Mouse (Mus musculus): ENCODE measurements at regions not wholly inside any gene's neighbourhood (a gene's known extent, or its start where the extent isn't known, plus 50 kb on each side); places are given as distances from the start of the nearest gene placed in this dataset.

- no peak for DNase-seq
Measured at GRCm38 (mm10) chr4:140401632-140402031, 155.0 kb upstream of the Igsf21 start.

GRCm38 (mm10) chr4:140396548-140396947, 150.0 kb upstream of the Igsf21 start:
- DNase-seq: no peak

- DNase-seq: no peak
Measured at GRCm38 (mm10) chr4:140392290-140392689, 145.7 kb upstream of the Igsf21 start.

- peak; percentile 14 to 20 for DNase-seq
Measured at GRCm38 (mm10) chr4:140390684-140391234, 144.2 kb upstream of the Igsf21 start.

GRCm38 (mm10) chr4:140385686-140386085, 139.1 kb upstream of the Igsf21 start:
- peak; percentile 41 to 71 for DNase-seq

- DNase-seq: no peak
Measured at GRCm38 (mm10) chr4:140385226-140385625, 138.6 kb upstream of the Igsf21 start.

- no peak for DNase-seq
Measured at GRCm38 (mm10) chr4:140383596-140383995, 137.0 kb upstream of the Igsf21 start.

GRCm38 (mm10) chr4:140380733-140381132, 134.1 kb upstream of the Igsf21 start:
- DNase-seq: no peak

GRCm38 (mm10) chr4:140377941-140378340, 131.4 kb upstream of the Igsf21 start:
- no peak for DNase-seq

- DNase-seq: no peak
Measured at GRCm38 (mm10) chr4:140372586-140373325, 126.2 kb upstream of the Igsf21 start.

GRCm38 (mm10) chr4:140371426-140372213, 125.0 kb upstream of the Igsf21 start:
- no peak for DNase-seq

GRCm38 (mm10) chr4:140366975-140367680, 120.5 kb upstream of the Igsf21 start:
- DNase-seq: no peak

GRCm38 (mm10) chr4:140358846-140359245, 112.3 kb upstream of the Igsf21 start:
- no peak for DNase-seq

GRCm38 (mm10) chr4:140358103-140358502, 111.5 kb upstream of the Igsf21 start:
- peak; percentile 60 to 90 for DNase-seq

- DNase-seq: no peak
Measured at GRCm38 (mm10) chr4:140355144-140355550, 108.6 kb upstream of the Igsf21 start.

GRCm38 (mm10) chr4:140348802-140349201, 102.2 kb upstream of the Igsf21 start:
- no peak for DNase-seq

- DNase-seq: no peak
Measured at GRCm38 (mm10) chr4:140330138-140330537, 83.6 kb upstream of the Igsf21 start.

- DNase-seq: no peak
Measured at GRCm38 (mm10) chr4:140326706-140327440, 80.3 kb upstream of the Igsf21 start.

GRCm38 (mm10) chr4:140325677-140326052, 79.1 kb upstream of the Igsf21 start:
- DNase-seq: no peak

GRCm38 (mm10) chr4:140324971-140325676, 78.5 kb upstream of the Igsf21 start:
- DNase-seq: no peak

GRCm38 (mm10) chr4:140320120-140320921, 73.7 kb upstream of the Igsf21 start:
- no peak for DNase-seq

Measured in kidney, postnatal 36 days (tissue).